Mouse (Mus musculus) liver, embryonic 14.5 days (tissue): ENCODE results near the gene Tnip2. TPM values are rescaled to one million over a fixed set of nuclear protein-coding genes. Genes with fewer than 3 reads are reported as not detected.

Source experiments
- ATAC-seq: fragments of 200-750 bp; cut with Nextera tagmentation; 2 replicates; pipeline ENCODE4 v1.8.0; 2017; ENCODE audit warnings: moderate number of reproducible peaks, mild to moderate bottlenecking, moderate library complexity; ENCODE audit not compliant: insufficient read depth
- DNase-seq, 3 experiments: peaks; one replicate each; pipeline ENCODE4 v3.0.0-alpha.2; 2012 to 2013; ENCODE audit warnings: low read depth in 3 of 3, low spot score in 3 of 3
- H3K27ac ChIP-seq: fragments of 300-500 bp; sonication (generic); 2 replicates; pipeline ENCODE4 v1.5.1; 2014; ENCODE audit warnings: moderate library complexity, mild to moderate bottlenecking, control low read depth, inconsistent platforms
- H3K27me3 ChIP-seq: fragments of 300-500 bp; sonication (generic); 2 replicates; pipeline ENCODE4 v1.6.1; 2014; ENCODE audit warnings: mild to moderate bottlenecking, low read length, moderate library complexity; ENCODE audit not compliant: control insufficient read depth, insufficient read depth
- H3K36me3 ChIP-seq: fragments of 300-500 bp; sonication (generic); replicated peaks from 2 replicates; pipeline ENCODE4 v1.6.1; 2014; ENCODE audit warnings: low read depth; ENCODE audit not compliant: control insufficient read depth, insufficient read depth
- H3K4me1 ChIP-seq, 2 experiments: fragments of 200-500 bp in 1 of 2; fragments of 300-500 bp in 1 of 2; sonication (generic) in 1 of 2; replicated peaks; 2 replicates each; pipeline ENCODE4 v1.6.1; 2012 to 2014; ENCODE audit warnings: antibody characterized with exemption in 1 of 2, inconsistent platforms in 1 of 2, low read length in 1 of 2; ENCODE audit not compliant: control insufficient read depth in 2 of 2, insufficient read depth in 2 of 2
- H3K4me2 ChIP-seq: fragments of 300-500 bp; sonication (generic); 2 replicates; pipeline ENCODE4 v1.6.1; 2014; ENCODE audit warnings: low read depth, mild to moderate bottlenecking, control low read depth, moderate library complexity
- H3K4me3 ChIP-seq, 2 experiments: fragments of 200-500 bp in 1 of 2; fragments of 300-500 bp in 1 of 2; sonication (generic) in 1 of 2; 2 replicates each; pipeline ENCODE4 v1.5.1; 2012 to 2014; ENCODE audit warnings: low read depth in 2 of 2, low read length in 2 of 2, mild to moderate bottlenecking in 2 of 2, control low read depth in 1 of 2, inconsistent platforms in 1 of 2, moderate library complexity in 1 of 2; ENCODE audit not compliant: insufficient read depth in 1 of 2
- H3K9ac ChIP-seq: fragments of 300-500 bp; sonication (generic); replicated peaks from 2 replicates; pipeline ENCODE4 v1.6.1; 2014; ENCODE audit warnings: mild to moderate bottlenecking, control low read depth, moderate library complexity
- H3K9me3 ChIP-seq: fragments of 300-500 bp; sonication (generic); 2 replicates; pipeline ENCODE4 v1.6.1; 2016; ENCODE audit warnings: low read length, mixed read lengths; ENCODE audit not compliant: control insufficient read depth
- CTCF ChIP-seq: IDR thresholded peaks from 2 replicates; pipeline ENCODE4 v1.5.1; 2016; ENCODE audit warnings: antibody characterized with exemption, low read depth, control low read depth
- EP300 ChIP-seq: IDR thresholded peaks from 2 replicates; pipeline ENCODE4 v1.6.1; 2016; ENCODE audit warnings: antibody characterized with exemption, low read depth
- WGBS: fragments of 180-500 bp; shearing (Covaris S2); extraction: QIAGEN DNeasy Blood & Tissue Kit; methylation state at CpG from one replicate; pipeline ENCODE4 v1.1.7; 2014; ENCODE audit not compliant: insufficient replicate concordance; 5-methylcytosine and 5-hydroxymethylcytosine counted together
- polyA plus RNA-seq, 2 experiments: library from polyadenylated mRNA; depleted of rRNA in 1 of 2; stranded (reverse) in 1 of 2; unstranded in 1 of 2; fragments of >200 nt; fragmentation: Nextera tagmentation in 1 of 2; extraction: Ambion mirVana in 1 of 2; gene quantifications; 2 replicates each; pipeline versions ENCODE4 v1.2.1 to v1.2.3; 2012 to 2014

Gene Tnip2
- polyA plus RNA-seq, 2 experiments: 3.2 to 5.0 TPM

DNA sequence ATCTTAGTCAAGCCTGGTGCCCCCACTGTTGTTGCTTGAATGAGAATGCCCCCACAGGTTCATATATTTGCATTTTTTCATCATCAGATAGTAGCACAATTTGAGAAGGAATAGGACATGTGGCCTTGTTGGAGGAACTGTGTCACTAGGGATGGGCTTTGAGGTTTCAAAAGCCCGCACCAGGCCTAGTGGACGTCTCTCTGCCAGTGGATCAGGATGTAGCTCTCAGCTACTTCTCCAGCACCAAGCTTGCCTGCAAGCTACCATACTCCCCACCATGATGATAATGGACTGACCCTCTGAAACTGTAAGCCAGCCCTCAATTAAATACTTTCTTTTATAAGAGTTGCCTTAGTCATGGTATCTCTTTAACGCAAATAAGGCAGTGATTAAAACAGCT, 1.3 kb downstream of the Tnip2 start:
- H3K4me1 ChIP-seq: peaks cover 3 to 12% of the 10 kb centered on the region in 2 experiments
- H3K9me3 ChIP-seq: no peaks in the 10 kb centered on the region
- peak overlapping the region; percentile 90; the same call in 1 of the 2 replicates for H3K4me2 ChIP-seq
- ATAC-seq: no peak
- no peak overlapping the region for H3K27ac ChIP-seq
- no peak for DNase-seq
- TF ChIP-seq CTCF (no peak), EP300 (no peak)
- H3K27me3 ChIP-seq: no peaks in the 10 kb centered on the region
- WGBS: 83% methylated on average over 3 of the region's 3 CpGs
- peak overlapping the region in 1 of 2 experiments; percentile 70; a peak in 2 of 4 replicates for H3K4me3 ChIP-seq
- no peaks in the 10 kb centered on the region for H3K36me3 ChIP-seq
- no peak overlapping the region for H3K9ac ChIP-seq

- 61% methylated on average over 6 of the region's 6 CpGs for WGBS
- no peaks in the 10 kb centered on the region for H3K27me3 ChIP-seq
- H3K27ac ChIP-seq: no peak overlapping the region
- H3K4me1 ChIP-seq: no peaks in the 10 kb centered on the region
- DNase-seq (no peak), ATAC-seq (no peak)
- no peaks in the 10 kb centered on the region for H3K36me3 ChIP-seq
- no peak overlapping the region for H3K4me3 ChIP-seq
- no peaks in the 10 kb centered on the region for H3K9me3 ChIP-seq
- no peak overlapping the region for H3K9ac ChIP-seq
- TF ChIP-seq EP300 (no peak), CTCF (no peak; the same call in 1 of the 2 replicates)
- no peak overlapping the region for H3K4me2 ChIP-seq
Observed at GRCm38 (mm10) chr5:34502821-34503220, 11.0 kb downstream of the Tnip2 start.

- Histone ChIP-seq H3K27me3 (no peaks in the 10 kb centered on the region), H3K9ac (no peak overlapping the region), H3K4me2 (no peak overlapping the region), H3K4me1 (peaks cover 0 to under 1% of the 10 kb centered on the region in 2 experiments; a peak in 1 of 4 replicates), H3K36me3 (no peaks in the 10 kb centered on the region), H3K9me3 (no peaks in the 10 kb centered on the region), H3K27ac (no peak overlapping the region), H3K4me3 (no peak overlapping the region)
- TF ChIP-seq CTCF: no peak
- no peak for TF ChIP-seq EP300
- ATAC-seq (no peak), DNase-seq (no peak)
- 69% methylated on average over 1 of the region's 1 CpGs for WGBS
Observed at GRCm38 (mm10) chr5:34502411-34502810, 11.4 kb downstream of the Tnip2 start.

GRCm38 (mm10) chr5:34501588-34501987, 12.2 kb downstream of the Tnip2 start:
- Histone ChIP-seq H3K4me1 (peaks cover 0 to 4% of the 10 kb centered on the region in 2 experiments; a peak in 2 of 4 replicates), H3K27me3 (no peaks in the 10 kb centered on the region), H3K4me3 (no peak overlapping the region), H3K9ac (no peak overlapping the region), H3K27ac (no peak overlapping the region), H3K4me2 (no peak overlapping the region), H3K36me3 (no peaks in the 10 kb centered on the region), H3K9me3 (no peaks in the 10 kb centered on the region)
- no peak for DNase-seq
- WGBS: 77% methylated on average over 3 of the region's 3 CpGs
- TF ChIP-seq EP300: no peak
- no peak for TF ChIP-seq CTCF
- ATAC-seq: no peak

GRCm38 (mm10) chr5:34500886-34501285, 12.9 kb downstream of the Tnip2 start:
- H3K4me3 ChIP-seq: no peak overlapping the region
- peaks cover 0 to 4% of the 10 kb centered on the region in 2 experiments; a peak in 3 of 4 replicates for H3K4me1 ChIP-seq
- H3K9me3 ChIP-seq: no peaks in the 10 kb centered on the region
- ATAC-seq: no peak
- no peak overlapping the region for H3K27ac ChIP-seq
- H3K9ac ChIP-seq: no peak overlapping the region
- no peak for DNase-seq
- TF ChIP-seq EP300 (no peak), CTCF (no peak)
- 63% methylated on average over 5 of the region's 5 CpGs for WGBS
- no peak overlapping the region for H3K4me2 ChIP-seq
- no peaks in the 10 kb centered on the region for H3K27me3 ChIP-seq
- H3K36me3 ChIP-seq: no peaks in the 10 kb centered on the region
